Mouse (Mus musculus) lung, embryonic 16.5 days (tissue): ENCODE measurements at regions not wholly inside any gene's neighbourhood (a gene's known extent, or its start where the extent isn't known, plus 50 kb on each side); places are given as distances from the start of the nearest gene placed in this dataset.

ENCODE experiments used
- ATAC-seq: fragments of 200-750 bp; cut with Nextera tagmentation; 2 replicates; pipeline ENCODE4 v1.8.0; 2017; ENCODE audit warnings: low read depth, mild to moderate bottlenecking, moderate library complexity
- H3K27ac ChIP-seq: fragments of 300-500 bp; sonication (generic); 2 replicates; pipeline ENCODE4 v1.5.1; 2014; ENCODE audit warnings: mild to moderate bottlenecking, control low read depth, low read length
- H3K27me3 ChIP-seq: fragments of 300-500 bp; sonication (generic); 2 replicates; pipeline ENCODE4 v1.6.1; 2014; ENCODE audit warnings: low read depth, low read length, mixed read lengths; ENCODE audit not compliant: control insufficient read depth, insufficient read depth
- H3K36me3 ChIP-seq: fragments of 300-500 bp; sonication (generic); 2 replicates; pipeline ENCODE4 v1.6.1; 2014; ENCODE audit warnings: low read length; ENCODE audit not compliant: control insufficient read depth, insufficient read depth
- H3K4me1 ChIP-seq: fragments of 300-500 bp; sonication (generic); replicated peaks from 2 replicates; pipeline ENCODE4 v1.6.1; 2014; ENCODE audit warnings: low read length, mixed read lengths; ENCODE audit not compliant: control insufficient read depth, insufficient read depth
- H3K4me2 ChIP-seq: fragments of 300-500 bp; sonication (generic); 2 replicates; pipeline ENCODE4 v1.6.1; 2014; ENCODE audit warnings: low read depth, low read length, control low read depth
- H3K4me3 ChIP-seq: fragments of 300-500 bp; sonication (generic); 2 replicates; pipeline ENCODE4 v1.5.1; 2014; ENCODE audit warnings: mild to moderate bottlenecking, low read length, control low read depth
- H3K9ac ChIP-seq: fragments of 300-500 bp; sonication (generic); 2 replicates; pipeline ENCODE4 v1.6.1; 2014; ENCODE audit warnings: low read length, control low read depth
- H3K9me3 ChIP-seq: fragments of 300-500 bp; sonication (generic); 2 replicates; pipeline ENCODE4 v1.6.1; 2016; ENCODE audit warnings: low read length; ENCODE audit not compliant: control insufficient read depth
- WGBS: fragments of 180-500 bp; shearing (Covaris S2); extraction: QIAGEN DNeasy Blood & Tissue Kit; methylation state at CpG from one replicate; pipeline ENCODE4 v1.1.7; 2014; 5-methylcytosine and 5-hydroxymethylcytosine counted together

GRCm38 (mm10) chr16:90585171-90585570 is 142.0 kb downstream of the Mis18a start:
- no peaks in the 10 kb centered on the region for H3K36me3 ChIP-seq
- H3K27me3 ChIP-seq = no peaks in the 10 kb centered on the region
- H3K27ac ChIP-seq = no peak overlapping the region
- H3K4me3 ChIP-seq = no peak overlapping the region
- no peaks in the 10 kb centered on the region for H3K4me1 ChIP-seq
- ATAC-seq = no peak
- H3K4me2 ChIP-seq = no peak overlapping the region
- peaks cover 4% of the 10 kb centered on the region; the same call in 1 of the 2 replicates for H3K9me3 ChIP-seq
- 70% methylated on average over 7 of the region's 7 CpGs for WGBS
- no peak overlapping the region for H3K9ac ChIP-seq

- ATAC-seq = no peak
- Histone ChIP-seq H3K4me2 (no peak overlapping the region), H3K4me1 (no peaks in the 10 kb centered on the region), H3K27me3 (no peaks in the 10 kb centered on the region), H3K9ac (no peak overlapping the region), H3K27ac (no peak overlapping the region), H3K4me3 (no peak overlapping the region), H3K9me3 (peaks cover 4% of the 10 kb centered on the region; the same call in 1 of the 2 replicates), H3K36me3 (no peaks in the 10 kb centered on the region)
- WGBS = 33% methylated on average over 8 of the region's 8 CpGs
Observed at GRCm38 (mm10) chr16:90580411-90580810, 146.8 kb downstream of the Mis18a start.

- H3K4me1 ChIP-seq = no peaks in the 10 kb centered on the region
- no peak for ATAC-seq
- H3K4me3 ChIP-seq = no peak overlapping the region
- H3K27ac ChIP-seq = no peak overlapping the region
- H3K27me3 ChIP-seq = no peaks in the 10 kb centered on the region
- no peak overlapping the region for H3K4me2 ChIP-seq
- H3K36me3 ChIP-seq = no peaks in the 10 kb centered on the region
- H3K9ac ChIP-seq = no peak overlapping the region
- peaks cover 4% of the 10 kb centered on the region; the same call in 1 of the 2 replicates for H3K9me3 ChIP-seq
Observed at GRCm38 (mm10) chr16:90571107-90571506, 156.1 kb downstream of the Mis18a start.

- 81% methylated on average over 1 of the region's 1 CpGs for WGBS
- no peak overlapping the region for H3K4me3 ChIP-seq
Observed at GRCm38 (mm10) chr16:90569826-90570225, 157.4 kb downstream of the Mis18a start.

GRCm38 (mm10) chr16:90565182-90565581 is 162.0 kb downstream of the Mis18a start:
- no peak overlapping the region for H3K9ac ChIP-seq
- no peak overlapping the region for H3K4me3 ChIP-seq
- no peak for ATAC-seq
- no peak overlapping the region for H3K4me2 ChIP-seq
- no peaks in the 10 kb centered on the region for H3K4me1 ChIP-seq
- H3K9me3 ChIP-seq = peaks cover 4% of the 10 kb centered on the region; the same call in 1 of the 2 replicates
- 59% methylated on average over 2 of the region's 2 CpGs for WGBS
- no peak overlapping the region for H3K27ac ChIP-seq
- no peaks in the 10 kb centered on the region for H3K36me3 ChIP-seq
- H3K27me3 ChIP-seq = no peaks in the 10 kb centered on the region

More at GRCm38 (mm10) chr16:90569826-90570225, 157.4 kb downstream of the Mis18a start:
- Histone ChIP-seq H3K4me2 (no peak overlapping the region), H3K9ac (no peak overlapping the region), H3K36me3 (no peaks in the 10 kb centered on the region), H3K4me1 (no peaks in the 10 kb centered on the region), H3K27me3 (no peaks in the 10 kb centered on the region), H3K9me3 (peaks cover 4% of the 10 kb centered on the region; the same call in 1 of the 2 replicates), H3K27ac (no peak overlapping the region)
- ATAC-seq = no peak

GRCm38 (mm10) chr16:90553120-90553519 is 167.3 kb downstream of the Hunk start:
- peaks cover 4% of the 10 kb centered on the region; the same call in 1 of the 2 replicates for H3K9me3 ChIP-seq
- H3K27me3 ChIP-seq = no peaks in the 10 kb centered on the region
- no peak for ATAC-seq
- WGBS = 87% methylated on average over 7 of the region's 7 CpGs
- no peak overlapping the region for H3K4me2 ChIP-seq
- H3K9ac ChIP-seq = no peak overlapping the region
- H3K4me1 ChIP-seq = peaks cover 4% of the 10 kb centered on the region
- H3K36me3 ChIP-seq = no peaks in the 10 kb centered on the region
- H3K27ac ChIP-seq = no peak overlapping the region
- no peak overlapping the region for H3K4me3 ChIP-seq

- peak; percentile 86 for ATAC-seq
- peaks cover 2% of the 10 kb centered on the region; the same call in 1 of the 2 replicates for H3K27me3 ChIP-seq
- 42% methylated on average over 3 of the region's 3 CpGs for WGBS
- no peak overlapping the region for H3K27ac ChIP-seq
- H3K36me3 ChIP-seq = no peaks in the 10 kb centered on the region
- peaks cover 4% of the 10 kb centered on the region for H3K4me1 ChIP-seq
- H3K9ac ChIP-seq = no peak overlapping the region
- H3K9me3 ChIP-seq = peaks cover 4% of the 10 kb centered on the region; the same call in 1 of the 2 replicates
- H3K4me3 ChIP-seq = no peak overlapping the region
- H3K4me2 ChIP-seq = no peak overlapping the region
Observed at GRCm38 (mm10) chr16:90551041-90551440, 165.2 kb downstream of the Hunk start.

GRCm38 (mm10) chr16:90550058-90550795 is 164.4 kb downstream of the Hunk start:
- Histone ChIP-seq H3K27me3 (peaks cover 2% of the 10 kb centered on the region; the same call in 1 of the 2 replicates), H3K9me3 (peaks cover 4% of the 10 kb centered on the region; the same call in 1 of the 2 replicates), H3K4me3 (no peak overlapping the region), H3K4me2 (no peak overlapping the region), H3K36me3 (no peaks in the 10 kb centered on the region), H3K27ac (no peak overlapping the region), H3K4me1 (peaks cover 4% of the 10 kb centered on the region), H3K9ac (no peak overlapping the region)
- WGBS = 56% methylated on average over 13 of the region's 13 CpGs
- no peak for ATAC-seq
